Mouse (Mus musculus): ENCODE measurements around the gene Gstp3. TPM values are rescaled to one million over a fixed set of nuclear protein-coding genes. Genes with fewer than 3 reads are reported as not detected.
"Not testable (repeated sequence)": the region's sequence is repeated elsewhere in the genome, so short reads cannot be mapped to it uniquely, and the experiment has no call there.

Gstp3 gene
- polyA plus RNA-seq, 1 experiment from 2014 or later, result 0.23 TPM

GRCm38 (mm10) chr19:4055947-4056693, 3.2 kb downstream of the Gstp3 start:
- H3K27me3 ChIP-seq (ENCODE audit: low read depth, poor library complexity, severe bottlenecking), result no peaks in the 10 kb centered on the region
- no peaks in the 10 kb centered on the region for H3K9me3 ChIP-seq (replicated peaks)
- DNase-seq (ENCODE audit: low spot score), result no peak
- H3K27ac ChIP-seq (replicated peaks), result 0 out of 2 replicates have a peak overlapping the region, but pooled peaks have one; percentile 13
- peaks cover 12% of the 10 kb centered on the region for H3K4me1 ChIP-seq
- H3K4me3 ChIP-seq, result no peak overlapping the region
- WGBS, result 61% methylated on average over 15 of the region's 15 CpGs
- no peaks in the 10 kb centered on the region for H3K36me3 ChIP-seq

- Histone ChIP-seq H3K27me3 (ENCODE audit: low read depth, poor library complexity, severe bottlenecking) (no peaks in the 10 kb centered on the region), H3K4me1 (peaks cover 12% of the 10 kb centered on the region), H3K9me3 (replicated peaks) (no peaks in the 10 kb centered on the region), H3K27ac (replicated peaks) (no peak overlapping the region), H3K4me3 (no peak overlapping the region), H3K36me3 (no peaks in the 10 kb centered on the region)
- no peak for DNase-seq (ENCODE audit: low spot score)
- 78% methylated on average over 8 of the region's 8 CpGs for WGBS
Measured at GRCm38 (mm10) chr19:4055216-4055946, 4.0 kb downstream of the Gstp3 start.

DNA sequence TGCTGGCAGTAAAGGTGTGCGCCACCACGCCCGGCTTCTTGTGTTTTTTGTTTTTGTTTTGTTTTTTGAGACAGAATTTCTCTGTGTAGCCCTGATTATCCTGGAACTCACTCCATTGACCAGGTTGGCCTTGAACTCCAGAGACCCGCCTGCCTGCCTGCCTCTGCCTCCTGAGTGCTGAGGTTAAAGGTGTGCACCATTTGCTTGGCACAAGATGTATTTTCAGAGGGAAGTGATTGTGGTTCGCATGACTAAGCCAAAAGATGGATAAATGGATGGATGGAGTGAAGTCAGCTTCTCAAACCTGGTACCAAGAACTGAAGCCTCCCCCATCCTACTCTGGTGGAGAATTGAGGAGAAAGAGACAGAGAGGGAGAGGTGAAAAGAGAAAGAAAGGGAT, 4.8 kb downstream of the Gstp3 start:
- no peak overlapping the region for H3K4me3 ChIP-seq
- H3K4me1 ChIP-seq, result peaks cover 12% of the 10 kb centered on the region
- no peaks in the 10 kb centered on the region for H3K9me3 ChIP-seq (replicated peaks)
- no peak overlapping the region for H3K27ac ChIP-seq (replicated peaks)
- no peaks in the 10 kb centered on the region for H3K36me3 ChIP-seq
- no peak for DNase-seq (ENCODE audit: low spot score)
- no peaks in the 10 kb centered on the region for H3K27me3 ChIP-seq (ENCODE audit: low read depth, poor library complexity, severe bottlenecking)
- 87% methylated on average over 5 of the region's 5 CpGs for WGBS

- WGBS, result 84% methylated on average over 5 of the region's 5 CpGs
- H3K4me1 ChIP-seq, result peaks cover 12% of the 10 kb centered on the region
- no peak overlapping the region for H3K27ac ChIP-seq (replicated peaks)
- no peaks in the 10 kb centered on the region for H3K36me3 ChIP-seq
- H3K9me3 ChIP-seq (replicated peaks), result no peaks in the 10 kb centered on the region
- no peak overlapping the region for H3K4me3 ChIP-seq
- no peaks in the 10 kb centered on the region for H3K27me3 ChIP-seq (ENCODE audit: low read depth, poor library complexity, severe bottlenecking)
- no peak for DNase-seq (ENCODE audit: low spot score)
Measured at GRCm38 (mm10) chr19:4052516-4053030, 6.8 kb downstream of the Gstp3 start.

DNA sequence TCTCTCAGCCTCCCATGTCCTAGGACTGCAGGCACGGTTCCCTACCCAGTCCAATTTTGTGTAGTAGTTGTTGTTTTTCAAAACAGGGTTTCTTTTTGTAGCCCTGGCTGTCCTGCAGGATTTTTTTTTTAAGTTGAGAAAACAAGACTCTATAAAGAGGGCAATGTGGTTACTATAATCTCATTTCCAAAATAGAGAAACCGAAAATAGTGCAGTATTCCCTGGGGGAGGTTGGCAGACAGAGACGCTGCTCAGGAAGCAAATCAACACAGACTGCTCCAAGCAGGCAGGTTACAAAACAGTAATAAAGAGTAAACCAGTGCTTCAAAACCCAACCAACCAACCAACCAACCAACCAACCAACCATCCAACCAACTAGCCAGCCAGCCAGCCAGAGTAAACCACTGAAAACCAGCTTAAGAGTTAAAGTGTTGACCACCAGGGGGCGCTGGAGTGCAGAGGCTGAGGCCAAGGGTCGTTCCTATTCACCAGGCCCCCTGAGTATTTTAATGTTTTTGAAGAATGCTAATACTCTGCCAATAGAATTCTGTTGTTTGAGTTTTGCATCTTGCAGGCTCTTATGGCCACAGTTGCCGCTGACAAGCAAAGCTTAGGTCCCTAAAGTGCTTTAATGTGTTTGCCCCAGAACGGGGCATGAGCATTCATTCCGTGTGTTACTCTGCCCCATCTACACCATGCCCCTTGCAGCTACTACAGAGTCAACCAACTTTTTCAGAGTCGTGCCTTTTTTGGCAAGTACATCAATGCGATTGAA, 7.4 kb downstream of the Gstp3 start:
- Histone ChIP-seq H3K4me3 (no peak overlapping the region), H3K27ac (replicated peaks) (no peak overlapping the region), H3K27me3 (ENCODE audit: low read depth, poor library complexity, severe bottlenecking) (no peaks in the 10 kb centered on the region), H3K36me3 (no peaks in the 10 kb centered on the region), H3K9me3 (replicated peaks) (no peaks in the 10 kb centered on the region), H3K4me1 (peaks cover 11% of the 10 kb centered on the region)
- DNase-seq (ENCODE audit: low spot score), result peak; percentile 67
- WGBS, result 53% methylated on average over 10 of the region's 10 CpGs

- DNase-seq (ENCODE audit: low spot score), result no peak
- no peaks in the 10 kb centered on the region for H3K36me3 ChIP-seq
- H3K27ac ChIP-seq (replicated peaks), result no peak overlapping the region
- 95% methylated on average over 5 of the region's 5 CpGs for WGBS
- H3K4me3 ChIP-seq, result no peak overlapping the region
- no peaks in the 10 kb centered on the region for H3K9me3 ChIP-seq (replicated peaks)
- peaks cover 3% of the 10 kb centered on the region; the same call in 1 of the 2 replicates for H3K4me1 ChIP-seq
- no peaks in the 10 kb centered on the region for H3K27me3 ChIP-seq (ENCODE audit: low read depth, poor library complexity, severe bottlenecking)
Measured at GRCm38 (mm10) chr19:4051016-4051415, 8.4 kb downstream of the Gstp3 start.

GRCm38 (mm10) chr19:4049069-4049468, 10.3 kb downstream of the Gstp3 start:
- not testable (repeated sequence) for H3K4me3 ChIP-seq; H3K9me3 ChIP-seq (replicated peaks); DNase-seq (ENCODE audit: low spot score); H3K27ac ChIP-seq (replicated peaks); H3K36me3 ChIP-seq; H3K27me3 ChIP-seq (ENCODE audit: low read depth, poor library complexity, severe bottlenecking); H3K4me1 ChIP-seq
- WGBS, result 80% methylated on average over 5 of the region's 5 CpGs

DNA sequence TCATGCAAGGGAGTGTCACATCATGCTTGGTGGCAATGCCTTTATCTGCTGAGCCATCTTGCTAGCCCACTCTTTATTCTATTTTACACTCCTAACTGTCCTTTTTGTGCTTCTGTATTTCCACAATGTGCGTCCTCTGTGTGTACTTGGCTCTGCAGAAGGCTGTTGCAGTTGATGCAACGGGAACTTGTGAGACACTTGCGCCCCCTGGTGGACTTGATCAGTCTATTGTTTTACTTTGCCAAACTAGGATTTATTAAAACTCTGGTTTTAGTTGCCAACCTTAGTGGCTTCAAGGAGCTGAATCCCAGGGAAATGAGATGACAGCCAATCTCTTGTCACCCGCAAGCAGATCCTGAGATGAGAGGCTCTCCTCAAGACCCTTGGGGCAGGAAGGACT, 11.5 kb downstream of the Gstp3 start:
- Histone ChIP-seq H3K4me3 (no peak overlapping the region), H3K4me1 (0 out of 2 replicates have a peak, but pooled peaks cover 2% of the 10 kb centered on the region), H3K27me3 (ENCODE audit: low read depth, poor library complexity, severe bottlenecking) (no peaks in the 10 kb centered on the region), H3K9me3 (replicated peaks) (no peaks in the 10 kb centered on the region), H3K27ac (replicated peaks) (no peak overlapping the region), H3K36me3 (no peaks in the 10 kb centered on the region)
- WGBS, result 19% methylated on average over 4 of the region's 4 CpGs
- DNase-seq (ENCODE audit: low spot score), result peak; percentile 76

DNA sequence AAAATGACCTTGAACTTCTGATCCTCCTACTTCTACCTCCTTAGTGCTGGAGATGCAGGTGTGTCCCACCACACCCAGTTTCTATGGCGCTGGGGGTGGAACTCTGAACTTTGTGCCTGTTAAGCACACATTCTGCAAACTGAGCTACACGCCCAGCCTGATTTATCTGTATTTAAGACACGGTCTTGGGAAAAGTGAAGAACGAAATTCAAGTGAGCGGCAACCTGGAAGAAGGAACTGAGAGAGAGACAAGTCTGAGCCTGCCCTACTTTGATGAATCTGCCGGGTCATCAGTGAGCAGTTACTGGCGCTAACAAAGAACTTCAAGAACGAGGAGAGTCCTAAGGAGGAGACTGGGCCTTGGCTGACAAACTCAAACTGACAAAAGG, 12.5 kb downstream of the Gstp3 start:
- 85% methylated on average over 8 of the region's 8 CpGs for WGBS
- DNase-seq (ENCODE audit: low spot score), result no peak

GRCm38 (mm10) chr19:4045966-4046865, 13.2 kb downstream of the Gstp3 start, which contains the start of gene Gstp2:
Gene Gstp2, minus strand, starts transcription at chr19:4046023.
- 66% methylated on average over 16 of the region's 16 CpGs for WGBS
- Histone ChIP-seq H3K9me3 (replicated peaks) (no peaks in the 10 kb centered on the region), H3K27me3 (ENCODE audit: low read depth, poor library complexity, severe bottlenecking) (no peaks in the 10 kb centered on the region), H3K4me3 (no peak within 1 kb of the TSS), H3K36me3 (no peaks in the 10 kb centered on the region), H3K4me1 (0 out of 2 replicates have a peak, but pooled peaks cover 2% of the 10 kb centered on the region), H3K27ac (replicated peaks) (no peak within 1 kb of the TSS)
- DNase-seq (ENCODE audit: low spot score), result peak; percentile 30

More for the DNA sequence above, 12.5 kb downstream of the Gstp3 start:
- H3K4me3 ChIP-seq, result no peak overlapping the region
- no peaks in the 10 kb centered on the region for H3K9me3 ChIP-seq (replicated peaks)
- H3K27ac ChIP-seq (replicated peaks), result no peak overlapping the region
- H3K27me3 ChIP-seq (ENCODE audit: low read depth, poor library complexity, severe bottlenecking), result no peaks in the 10 kb centered on the region
- no peaks in the 10 kb centered on the region for H3K36me3 ChIP-seq
- H3K4me1 ChIP-seq, result 0 out of 2 replicates have a peak, but pooled peaks cover 2% of the 10 kb centered on the region

DNA sequence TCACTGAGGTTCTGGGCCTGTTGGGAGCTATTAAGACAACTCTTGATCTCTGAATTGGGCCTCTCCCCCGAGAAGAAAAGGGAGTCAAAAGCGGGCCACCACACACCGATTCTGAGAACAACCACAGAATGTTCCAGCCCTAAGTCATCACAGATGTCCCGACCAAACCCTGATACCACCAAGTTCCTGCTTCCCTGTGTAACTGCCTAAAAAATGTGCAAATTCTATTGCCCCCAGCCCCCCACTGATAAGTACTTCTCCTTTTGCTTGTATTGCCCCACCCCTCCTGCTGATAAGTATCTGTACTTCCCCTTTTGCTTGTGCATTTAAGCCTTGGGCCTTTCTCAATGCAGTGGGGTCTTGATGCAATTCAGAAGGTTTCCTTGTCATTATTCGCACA, 15.3 kb downstream of the Gstp3 start:
- H3K9me3 ChIP-seq (replicated peaks); H3K4me1 ChIP-seq; H3K27ac ChIP-seq (replicated peaks); H3K36me3 ChIP-seq; DNase-seq (ENCODE audit: low spot score); H3K27me3 ChIP-seq (ENCODE audit: low read depth, poor library complexity, severe bottlenecking); H3K4me3 ChIP-seq: not testable (repeated sequence)
- 84% methylated on average over 5 of the region's 5 CpGs for WGBS

GRCm38 (mm10) chr19:4042124-4042523, 17.2 kb downstream of the Gstp3 start:
- Histone ChIP-seq H3K9me3 (replicated peaks) (no peaks in the 10 kb centered on the region), H3K36me3 (no peaks in the 10 kb centered on the region), H3K27me3 (ENCODE audit: low read depth, poor library complexity, severe bottlenecking) (no peaks in the 10 kb centered on the region), H3K4me1 (peaks cover 15% of the 10 kb centered on the region), H3K27ac (replicated peaks) (no peak overlapping the region), H3K4me3 (no peak overlapping the region)
- 84% methylated on average over 14 of the region's 14 CpGs for WGBS
- no peak for DNase-seq (ENCODE audit: low spot score)
